Mouse (Mus musculus) neural tube, embryonic 15.5 days (tissue): Measurements from ENCODE around the gene Ank2. TPM values are rescaled to one million over a fixed set of nuclear protein-coding genes. Genes with fewer than 3 reads are reported as not detected.
A peak's percentile ranks its signal among the peaks of the same experiment; 100 is the strongest.

ENCODE experiments used
- ATAC-seq: fragments of 200-750 bp; cut with Nextera tagmentation; 2 replicates; pipeline ENCODE4 v1.8.0; 2017; ENCODE audit warnings: mild to moderate bottlenecking, moderate TSS enrichment, moderate library complexity; ENCODE audit not compliant: low FRiP score
- H3K27ac ChIP-seq: fragments of 300-500 bp; sonication (generic); replicated peaks from 2 replicates; pipeline ENCODE4 v1.5.1; 2015; ENCODE audit warnings: mild to moderate bottlenecking, inconsistent platforms
- H3K27me3 ChIP-seq: fragments of 300-500 bp; sonication (generic); replicated peaks from 2 replicates; pipeline ENCODE4 v1.6.1; 2015; ENCODE audit warnings: inconsistent platforms
- H3K36me3 ChIP-seq: fragments of 300-500 bp; sonication (generic); 2 replicates; pipeline ENCODE4 v1.6.1; 2015; ENCODE audit warnings: inconsistent platforms
- H3K4me1 ChIP-seq: fragments of 300-500 bp; sonication (generic); 2 replicates; pipeline ENCODE4 v1.6.1; 2015; ENCODE audit warnings: inconsistent platforms
- H3K4me2 ChIP-seq: fragments of 300-500 bp; sonication (generic); 2 replicates; pipeline ENCODE4 v1.6.1; 2015; ENCODE audit warnings: inconsistent platforms, mild to moderate bottlenecking, moderate library complexity
- H3K4me3 ChIP-seq: fragments of 300-500 bp; sonication (generic); replicated peaks from 2 replicates; pipeline ENCODE4 v1.5.1; 2015; ENCODE audit warnings: mild to moderate bottlenecking, inconsistent platforms
- H3K9ac ChIP-seq: fragments of 300-500 bp; sonication (generic); replicated peaks from 2 replicates; pipeline ENCODE4 v1.6.1; 2015; ENCODE audit warnings: mild to moderate bottlenecking, inconsistent platforms
- H3K9me3 ChIP-seq: fragments of 300-500 bp; sonication (generic); replicated peaks from 2 replicates; pipeline ENCODE4 v1.6.1; 2016; ENCODE audit warnings: inconsistent platforms
- WGBS: fragments of 180-500 bp; shearing (Covaris S2); methylation state at CpG from one replicate; pipeline ENCODE4 v1.1.7; 2015; ENCODE audit warnings: mixed read lengths; 5-methylcytosine and 5-hydroxymethylcytosine counted together
- polyA plus RNA-seq: library from polyadenylated mRNA; unstranded; fragments of >200 nt; fragmentation: Nextera tagmentation; extraction: Ambion mirVana; gene quantifications from 2 replicates; pipeline ENCODE4 v1.2.1, GENCODE M21; 2015

Ank2 gene
- polyA plus RNA-seq, 1 experiment from 2014 or later = 166 TPM

DNA sequence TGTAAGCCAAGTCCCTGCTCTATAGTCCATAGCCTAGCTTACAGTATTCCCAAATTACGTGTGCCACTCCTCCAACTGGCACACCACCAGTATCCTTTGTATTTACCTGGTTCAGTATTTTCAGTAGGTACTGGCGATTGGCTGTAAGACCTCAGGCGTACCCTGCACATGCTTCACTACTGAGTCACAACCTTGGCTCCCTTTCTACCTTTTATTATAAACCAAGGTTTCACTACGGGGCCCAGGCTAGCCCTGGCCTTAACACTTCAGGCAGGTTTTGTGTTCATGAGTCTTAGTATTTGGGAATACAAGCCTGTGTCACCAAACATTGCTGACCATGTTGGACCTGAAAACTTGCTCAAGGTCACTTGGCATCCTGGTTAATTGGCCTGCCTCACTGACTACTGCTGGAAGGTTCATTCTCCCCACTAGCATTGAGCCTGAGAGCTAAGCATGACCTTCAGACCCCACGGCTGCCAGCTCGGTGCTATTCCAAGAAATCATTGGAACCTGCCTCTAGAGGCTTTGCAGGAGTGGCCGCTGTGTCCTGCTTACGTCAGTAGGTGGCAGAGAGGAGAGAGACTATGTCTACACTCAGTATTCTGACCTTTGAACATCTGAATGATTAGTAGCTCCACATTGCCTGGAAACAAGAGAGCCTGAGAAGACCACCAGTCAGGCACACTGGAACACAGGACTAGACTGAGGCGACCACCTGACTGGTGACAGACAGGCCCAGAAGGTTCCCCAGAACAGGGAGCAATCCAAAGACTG is 494.1 kb downstream of the Ank2 start:
- H3K27me3 ChIP-seq = no peaks in the 10 kb centered on the region
- no peaks in the 10 kb centered on the region for H3K4me1 ChIP-seq
- H3K36me3 ChIP-seq = peaks cover 40% of the 10 kb centered on the region
- H3K9me3 ChIP-seq = no peaks in the 10 kb centered on the region
- 86% methylated on average over 9 of the region's 9 CpGs for WGBS
- no peak overlapping the region for H3K27ac ChIP-seq
- no peak overlapping the region for H3K4me3 ChIP-seq
- H3K4me2 ChIP-seq = no peak overlapping the region
- H3K9ac ChIP-seq = no peak overlapping the region
- ATAC-seq = no peak

DNA sequence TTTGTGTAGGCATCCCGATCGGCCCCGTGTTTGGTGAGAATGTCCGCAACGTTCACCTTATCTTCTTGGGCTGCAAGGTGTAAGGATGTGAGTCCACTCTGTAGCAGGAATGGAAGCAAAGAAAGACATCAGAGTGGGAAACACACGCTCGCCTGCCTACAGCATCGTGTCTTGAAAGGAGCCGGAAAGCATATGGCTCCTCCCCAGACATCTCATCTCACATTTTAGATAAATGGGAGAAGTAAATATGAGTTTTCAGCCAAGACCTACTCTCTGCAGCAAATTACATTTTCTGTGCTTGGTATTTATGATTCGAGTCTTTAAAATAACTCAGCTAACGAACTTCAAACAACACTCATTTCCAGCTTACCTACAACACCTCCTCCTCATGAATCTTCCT is 495.2 kb downstream of the Ank2 start:
- WGBS = 94% methylated on average over 11 of the region's 11 CpGs
- H3K36me3 ChIP-seq = peaks cover 30% of the 10 kb centered on the region

DNA sequence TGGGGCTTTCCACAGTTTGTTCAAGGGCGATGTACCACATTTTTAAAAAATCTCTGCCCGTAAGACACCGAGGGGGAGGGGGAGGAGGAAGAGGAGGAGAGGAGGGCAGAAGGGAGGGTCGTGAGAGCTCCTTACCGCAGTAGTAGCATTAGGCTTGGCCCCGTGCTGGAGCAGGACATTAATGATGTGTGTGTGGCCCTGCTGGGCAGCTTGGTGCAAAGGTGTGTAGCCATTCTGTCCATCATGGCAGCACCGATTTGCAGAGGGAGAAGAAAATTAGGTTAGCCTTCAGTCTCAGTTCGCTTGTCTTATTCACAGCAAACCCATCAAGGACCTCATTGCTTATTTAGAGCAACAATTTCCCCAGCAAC is 500.4 kb downstream of the Ank2 start:
- ATAC-seq = peak; percentile 35; the same call in 1 of the 2 replicates

More for the DNA sequence above, 495.2 kb downstream of the Ank2 start:
- Histone ChIP-seq H3K4me3 (no peak overlapping the region), H3K27ac (no peak overlapping the region), H3K27me3 (no peaks in the 10 kb centered on the region), H3K4me2 (no peak overlapping the region), H3K9ac (no peak overlapping the region), H3K4me1 (peaks cover 3% of the 10 kb centered on the region), H3K9me3 (no peaks in the 10 kb centered on the region)
- no peak for ATAC-seq

DNA sequence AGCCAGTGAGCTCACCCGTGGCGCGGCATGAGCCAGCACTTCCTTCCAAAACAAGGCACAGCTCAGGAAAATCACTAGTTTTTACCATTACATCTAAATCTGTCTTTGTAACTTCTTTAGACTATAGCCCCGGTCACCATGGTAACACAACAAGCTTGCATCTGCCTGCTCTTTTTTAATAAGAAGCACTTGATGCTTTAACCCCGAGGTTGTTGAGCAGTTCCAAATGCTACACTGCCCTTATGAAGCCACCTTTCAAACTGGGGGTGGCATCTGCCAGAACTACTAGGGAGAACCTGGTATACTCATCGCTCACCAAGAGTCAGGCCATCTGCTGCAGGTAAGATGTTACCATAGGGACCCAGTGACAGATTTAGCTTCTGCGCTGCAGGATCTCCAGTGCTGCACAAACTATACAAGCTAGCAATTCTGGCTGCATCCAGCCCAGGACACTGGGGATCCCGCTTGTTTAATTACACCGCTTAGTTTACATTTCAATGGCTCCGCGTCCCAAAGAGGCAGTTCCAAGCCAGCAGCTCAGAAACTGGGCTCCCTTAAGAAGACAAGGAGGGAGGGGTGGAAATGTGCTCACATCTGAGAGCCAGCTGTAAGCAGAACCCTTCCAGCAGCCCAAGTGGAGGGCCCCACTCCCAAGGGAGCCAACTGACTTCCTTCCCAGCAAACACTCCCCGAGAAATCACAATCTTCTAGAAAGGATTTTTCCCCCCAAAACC is 501.0 kb downstream of the Ank2 start:
- Histone ChIP-seq H3K4me1 (peaks cover 37% of the 10 kb centered on the region), H3K4me2 (peak overlapping the region; percentile 43), H3K27me3 (no peaks in the 10 kb centered on the region), H3K4me3 (peak overlapping the region; percentile 14), H3K36me3 (peaks cover 9% of the 10 kb centered on the region), H3K27ac (peak overlapping the region; percentile 81), H3K9me3 (no peaks in the 10 kb centered on the region), H3K9ac (no peak overlapping the region)
- ATAC-seq = peak; percentile 85
- 8% methylated on average over 12 of the region's 12 CpGs for WGBS

More for the DNA sequence above, 500.4 kb downstream of the Ank2 start:
- peaks cover 12% of the 10 kb centered on the region for H3K36me3 ChIP-seq
- no peaks in the 10 kb centered on the region for H3K9me3 ChIP-seq
- H3K4me1 ChIP-seq = peaks cover 37% of the 10 kb centered on the region
- H3K4me3 ChIP-seq = no peak overlapping the region
- peak overlapping the region; percentile 81 for H3K27ac ChIP-seq
- WGBS = 6% methylated on average over 8 of the region's 8 CpGs
- H3K27me3 ChIP-seq = no peaks in the 10 kb centered on the region
- H3K4me2 ChIP-seq = peak overlapping the region; percentile 43
- H3K9ac ChIP-seq = no peak overlapping the region

DNA sequence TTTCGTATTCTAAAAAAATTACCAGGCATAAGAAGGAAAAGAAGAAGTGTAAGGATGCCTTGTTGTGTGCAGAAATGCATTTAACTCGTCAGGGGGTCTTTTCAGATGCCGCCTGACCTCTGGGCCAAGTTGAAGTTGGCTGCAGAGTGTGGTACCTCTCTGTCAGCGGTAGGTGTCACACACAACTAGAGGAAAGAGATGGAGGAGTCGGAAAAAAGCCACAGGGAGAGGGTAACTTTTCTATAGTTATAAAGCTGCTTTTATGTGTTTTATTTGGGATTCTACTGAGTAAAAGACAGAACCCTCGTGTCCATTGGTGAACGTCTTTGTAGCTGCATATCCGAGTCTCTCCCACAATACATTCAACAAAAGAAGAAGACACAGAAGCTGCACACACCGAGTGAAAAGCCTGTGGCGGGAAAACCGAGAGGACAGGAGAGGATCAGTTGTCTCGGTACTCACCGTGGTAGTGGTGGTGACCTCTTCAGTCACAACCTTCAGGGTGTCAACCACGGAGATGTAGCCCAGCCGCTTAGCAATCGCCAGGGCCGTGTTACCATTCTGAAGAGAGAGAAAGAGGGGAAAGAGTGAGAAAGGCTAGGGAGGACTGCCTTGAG is 501.7 kb downstream of the Ank2 start:
- Histone ChIP-seq H3K9ac (no peak overlapping the region), H3K27ac (peak overlapping the region; percentile 81), H3K4me2 (peak overlapping the region; percentile 43), H3K27me3 (no peaks in the 10 kb centered on the region), H3K4me3 (peak overlapping the region; percentile 14), H3K4me1 (peaks cover 37% of the 10 kb centered on the region), H3K9me3 (no peaks in the 10 kb centered on the region), H3K36me3 (peaks cover 9% of the 10 kb centered on the region)
- 0 out of 2 replicates have a peak, but pooled peaks have one; percentile 32 for ATAC-seq
- WGBS = 8% methylated on average over 17 of the region's 17 CpGs

DNA sequence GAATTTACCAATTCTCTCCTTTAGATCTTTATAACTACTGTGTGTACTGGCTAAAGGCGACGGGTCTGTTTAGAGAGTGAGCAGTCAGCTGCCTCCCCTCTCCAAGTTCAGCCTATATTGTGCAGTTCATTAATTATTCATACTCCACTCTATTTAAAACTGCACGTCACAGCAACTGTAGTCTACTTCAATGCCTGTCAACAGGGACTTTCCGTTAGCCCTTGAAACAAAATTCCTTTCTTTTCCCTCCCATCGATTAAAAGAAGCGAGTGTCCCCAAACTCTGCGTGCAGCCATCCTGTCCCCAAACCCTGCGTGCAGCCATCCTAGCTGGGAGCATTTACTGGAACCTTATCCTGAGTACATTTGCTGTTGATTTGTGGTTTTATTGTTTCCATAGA is 502.4 kb downstream of the Ank2 start:
- no peaks in the 10 kb centered on the region for H3K9me3 ChIP-seq
- ATAC-seq = no peak
- H3K4me3 ChIP-seq = no peak overlapping the region
- no peak overlapping the region for H3K9ac ChIP-seq
- peaks cover 37% of the 10 kb centered on the region for H3K4me1 ChIP-seq
- peaks cover 4% of the 10 kb centered on the region for H3K36me3 ChIP-seq
- peak overlapping the region; percentile 43 for H3K4me2 ChIP-seq
- 20% methylated on average over 8 of the region's 8 CpGs for WGBS
- H3K27ac ChIP-seq = peak overlapping the region; percentile 81
- H3K27me3 ChIP-seq = no peaks in the 10 kb centered on the region

DNA sequence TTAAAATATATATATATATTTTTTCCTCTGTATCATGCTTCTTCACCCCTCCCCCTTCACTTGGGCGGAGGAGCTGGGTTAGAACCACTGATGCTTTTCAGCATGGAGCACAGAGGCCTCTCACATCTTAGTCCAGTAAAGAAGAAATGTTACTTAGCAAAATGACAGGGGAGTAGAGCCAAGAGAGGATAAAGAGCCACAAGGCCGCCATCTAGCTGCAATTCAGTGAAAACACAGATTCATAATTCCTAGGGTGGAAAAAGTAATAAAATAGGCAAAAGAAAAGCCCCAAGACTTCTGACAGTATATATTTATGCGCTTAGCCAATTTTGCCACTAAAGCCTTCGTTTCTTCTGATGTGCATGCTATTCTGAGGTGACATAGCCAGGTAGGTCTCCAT is 503.2 kb downstream of the Ank2 start:
- Histone ChIP-seq H3K27ac (no peak overlapping the region), H3K4me3 (no peak overlapping the region), H3K9me3 (no peaks in the 10 kb centered on the region), H3K4me1 (peaks cover 37% of the 10 kb centered on the region), H3K36me3 (peaks cover 4% of the 10 kb centered on the region; the same call in 1 of the 2 replicates), H3K27me3 (no peaks in the 10 kb centered on the region), H3K4me2 (no peak overlapping the region), H3K9ac (no peak overlapping the region)
- WGBS = 71% methylated on average over 4 of the region's 4 CpGs
- no peak for ATAC-seq

DNA sequence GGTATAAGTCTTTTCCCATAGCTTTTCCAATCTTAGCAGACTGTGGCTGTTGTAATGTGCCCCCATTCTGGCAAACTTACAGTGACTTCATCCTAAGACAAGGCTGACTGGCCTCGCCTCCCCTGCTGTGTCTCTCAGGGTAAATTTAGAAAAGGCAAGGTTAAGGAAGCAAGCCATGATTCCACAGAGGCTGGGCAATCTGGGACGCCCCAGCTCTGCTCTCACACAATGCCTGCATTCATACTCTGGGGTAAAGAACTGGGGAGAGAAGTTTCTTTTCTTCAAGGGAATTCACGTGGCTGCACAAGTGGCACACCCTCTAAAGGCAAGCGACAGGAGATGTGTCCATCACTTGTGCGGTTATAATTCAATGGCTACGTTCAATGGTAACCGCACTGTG is 505.0 kb downstream of the Ank2 start:
- Histone ChIP-seq H3K36me3 (peaks cover 4% of the 10 kb centered on the region; the same call in 1 of the 2 replicates), H3K27ac (no peak overlapping the region), H3K4me3 (no peak overlapping the region), H3K27me3 (no peaks in the 10 kb centered on the region), H3K9me3 (no peaks in the 10 kb centered on the region), H3K4me1 (peaks cover 35% of the 10 kb centered on the region), H3K9ac (no peak overlapping the region), H3K4me2 (no peak overlapping the region)
- 25% methylated on average over 7 of the region's 7 CpGs for WGBS
- no peak for ATAC-seq

DNA sequence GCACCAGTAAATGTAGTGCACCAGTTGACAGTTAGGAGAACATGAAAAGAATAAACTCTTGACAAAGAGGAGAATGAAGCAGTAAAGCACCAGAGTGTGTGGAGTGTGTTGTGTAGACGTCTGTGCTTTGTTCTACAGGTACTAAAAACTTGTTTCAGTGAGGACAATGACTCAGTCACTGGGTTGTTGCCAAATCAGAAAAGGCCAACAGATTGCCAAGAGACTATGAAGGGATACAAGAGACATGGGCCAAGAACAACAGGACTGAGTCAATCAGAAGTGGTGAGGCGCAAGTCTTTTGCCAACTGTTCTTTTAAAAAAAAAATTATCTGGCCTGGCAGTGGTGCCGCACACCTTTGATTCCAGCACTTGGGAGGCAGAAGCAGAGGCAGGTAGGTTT is 509.2 kb downstream of the Ank2 start:
- Histone ChIP-seq H3K9ac (no peak overlapping the region), H3K4me1 (0 out of 2 replicates have a peak, but pooled peaks cover 3% of the 10 kb centered on the region), H3K36me3 (peaks cover 17% of the 10 kb centered on the region), H3K9me3 (no peaks in the 10 kb centered on the region), H3K4me3 (no peak overlapping the region), H3K27ac (no peak overlapping the region), H3K27me3 (no peaks in the 10 kb centered on the region), H3K4me2 (no peak overlapping the region)
- ATAC-seq = no peak
- 69% methylated on average over 3 of the region's 3 CpGs for WGBS

DNA sequence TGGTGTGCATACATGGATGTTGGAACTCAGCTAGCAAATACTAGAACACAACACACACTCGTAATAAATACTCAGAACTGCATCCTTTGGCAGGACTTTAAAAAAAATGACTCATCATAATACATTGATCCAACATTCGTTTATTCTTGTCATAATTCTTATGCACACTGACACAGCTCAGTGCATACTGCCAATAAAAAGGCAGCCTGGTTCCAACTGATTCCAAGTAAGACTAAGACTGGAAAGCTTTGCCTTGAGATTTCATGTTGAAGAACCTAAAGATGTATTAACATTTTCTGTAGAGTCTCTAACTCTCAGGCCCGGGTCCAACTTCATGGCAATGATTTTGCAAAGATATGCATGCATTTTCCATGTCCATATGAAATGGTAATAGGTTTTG is 512.5 kb downstream of the Ank2 start:
- Histone ChIP-seq H3K9me3 (no peaks in the 10 kb centered on the region), H3K4me2 (no peak overlapping the region), H3K36me3 (peaks cover 19% of the 10 kb centered on the region), H3K9ac (no peak overlapping the region), H3K27me3 (no peaks in the 10 kb centered on the region), H3K4me3 (no peak overlapping the region), H3K27ac (no peak overlapping the region), H3K4me1 (no peaks in the 10 kb centered on the region)
- ATAC-seq = no peak
- 91% methylated on average over 3 of the region's 3 CpGs for WGBS

DNA sequence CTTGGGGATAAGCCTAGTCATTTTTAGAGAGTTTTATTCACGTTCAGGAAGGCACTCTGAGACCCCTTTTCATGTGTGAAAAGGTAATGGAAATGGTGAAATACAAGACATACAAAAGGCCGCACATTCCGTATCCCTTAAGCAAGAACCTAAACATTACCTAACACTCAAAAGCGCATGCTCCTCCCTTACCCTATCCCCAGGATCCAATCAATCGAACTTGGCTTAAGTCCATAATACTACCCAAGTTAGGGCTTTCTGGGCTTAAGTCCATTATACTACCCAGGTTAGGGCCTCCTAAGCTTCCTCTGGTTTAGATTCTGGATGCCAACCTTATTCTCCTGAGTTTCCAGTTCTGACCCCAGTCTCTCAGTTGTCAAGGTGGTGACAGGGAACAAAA is 516.3 kb downstream of the Ank2 start:
- no peak overlapping the region for H3K4me2 ChIP-seq
- H3K27me3 ChIP-seq = no peaks in the 10 kb centered on the region
- 93% methylated on average over 5 of the region's 5 CpGs for WGBS
- no peak overlapping the region for H3K27ac ChIP-seq
- H3K9me3 ChIP-seq = no peaks in the 10 kb centered on the region
- no peaks in the 10 kb centered on the region for H3K4me1 ChIP-seq
- peaks cover 30% of the 10 kb centered on the region for H3K36me3 ChIP-seq
- no peak for ATAC-seq
- no peak overlapping the region for H3K4me3 ChIP-seq
- H3K9ac ChIP-seq = no peak overlapping the region
